Mouse (Mus musculus) embryonic fibroblast, embryonic 13.5 days (primary cell): ENCODE measurements around the gene BC030867.
"Not testable (repeated sequence)": the region's sequence is repeated elsewhere in the genome, so short reads cannot be mapped to it uniquely, and the experiment has no call there.

ENCODE experiments used
- CTCF ChIP-seq: IDR thresholded peaks from 2 replicates; pipeline ENCODE4 v1.5.1; 2011; ENCODE audit warnings: mild to moderate bottlenecking, control low read depth, low read length, moderate library complexity, borderline replicate concordance; ENCODE audit not compliant: insufficient read depth
- POLR2A ChIP-seq: IDR thresholded peaks from 2 replicates; pipeline ENCODE4 v1.6.1; 2011; ENCODE audit warnings: low read depth, mild to moderate bottlenecking, control low read depth, low read length, moderate library complexity

GRCm38 (mm10) chr11:102280267-102280666 lies 31.6 kb downstream of the BC030867 start:
- not testable (repeated sequence) for TF ChIP-seq CTCF, POLR2A
